Mouse (Mus musculus): ENCODE data around the gene Sqstm1.

Sqstm1 gene

GRCm38 (mm10) chr11:50230481-50231304 lies 20.1 kb upstream of the Sqstm1 start:
- no peak for DNase-seq (ENCODE audit: low spot score)

DNA sequence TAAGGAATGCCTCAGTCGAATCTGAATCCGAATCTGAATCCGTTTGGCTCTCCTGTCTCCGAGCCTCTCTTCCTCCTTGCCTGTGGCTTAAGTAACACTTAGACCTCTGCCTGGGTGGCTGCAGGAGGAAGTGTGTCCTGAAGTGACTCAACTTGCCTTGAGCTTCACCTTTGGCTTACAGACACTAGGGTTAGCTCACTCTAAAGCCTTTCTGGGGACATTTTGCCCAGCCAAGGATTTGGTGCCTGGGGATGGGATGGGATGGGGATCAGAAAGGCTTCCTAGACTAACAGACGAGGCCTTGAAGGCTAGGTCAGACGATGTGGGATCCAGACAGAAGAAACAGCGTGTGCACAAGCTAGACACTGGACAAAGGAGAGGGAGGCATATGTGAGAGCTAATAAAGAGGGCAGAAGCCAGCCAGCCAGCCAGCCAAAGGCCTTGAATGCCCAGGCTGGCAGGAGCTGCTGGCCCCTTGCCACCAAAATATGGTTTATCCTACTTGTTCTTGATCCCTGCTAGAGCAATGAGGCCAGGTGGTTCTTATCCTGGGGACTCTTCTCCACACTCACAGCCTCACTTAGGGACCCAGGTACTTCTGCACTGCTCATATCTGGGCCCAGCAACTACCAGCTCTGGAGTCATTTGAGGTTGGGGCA lies 18.8 kb upstream of the Sqstm1 start:
- no peak for DNase-seq (ENCODE audit: low spot score)

DNA sequence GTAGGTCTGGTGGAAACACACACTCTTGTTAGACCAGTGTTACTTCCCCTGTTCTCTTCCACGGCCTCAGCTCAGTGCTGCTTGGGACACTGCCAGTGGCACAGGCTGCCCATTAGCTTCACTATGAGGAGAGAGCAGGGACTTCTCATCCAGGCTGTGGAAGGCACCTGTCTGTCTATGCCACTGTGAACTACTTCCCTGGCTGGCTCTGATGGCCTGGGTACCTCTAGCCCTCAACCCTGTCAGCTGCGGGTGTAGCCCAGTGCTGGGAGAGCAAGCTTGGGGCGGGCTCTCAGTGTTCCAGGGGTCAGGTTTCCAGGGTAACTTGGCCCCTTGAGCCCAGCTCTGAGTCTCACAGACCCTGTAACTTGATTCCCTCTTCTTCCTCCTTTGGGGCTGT lies 18.1 kb upstream of the Sqstm1 start:
- DNase-seq (ENCODE audit: low spot score): no peak

GRCm38 (mm10) chr11:50227736-50228135 lies 17.1 kb upstream of the Sqstm1 start:
- DNase-seq (ENCODE audit: low spot score): no peak

- no peak for DNase-seq (ENCODE audit: low spot score)
Observed at GRCm38 (mm10) chr11:50227226-50227625, 16.6 kb upstream of the Sqstm1 start.

GRCm38 (mm10) chr11:50226406-50226805 lies 15.8 kb upstream of the Sqstm1 start:
- no peak for DNase-seq (ENCODE audit: low spot score)

GRCm38 (mm10) chr11:50225611-50226378 lies 15.2 kb upstream of the Sqstm1 start:
- DNase-seq (ENCODE audit: low spot score): no peak

DNA sequence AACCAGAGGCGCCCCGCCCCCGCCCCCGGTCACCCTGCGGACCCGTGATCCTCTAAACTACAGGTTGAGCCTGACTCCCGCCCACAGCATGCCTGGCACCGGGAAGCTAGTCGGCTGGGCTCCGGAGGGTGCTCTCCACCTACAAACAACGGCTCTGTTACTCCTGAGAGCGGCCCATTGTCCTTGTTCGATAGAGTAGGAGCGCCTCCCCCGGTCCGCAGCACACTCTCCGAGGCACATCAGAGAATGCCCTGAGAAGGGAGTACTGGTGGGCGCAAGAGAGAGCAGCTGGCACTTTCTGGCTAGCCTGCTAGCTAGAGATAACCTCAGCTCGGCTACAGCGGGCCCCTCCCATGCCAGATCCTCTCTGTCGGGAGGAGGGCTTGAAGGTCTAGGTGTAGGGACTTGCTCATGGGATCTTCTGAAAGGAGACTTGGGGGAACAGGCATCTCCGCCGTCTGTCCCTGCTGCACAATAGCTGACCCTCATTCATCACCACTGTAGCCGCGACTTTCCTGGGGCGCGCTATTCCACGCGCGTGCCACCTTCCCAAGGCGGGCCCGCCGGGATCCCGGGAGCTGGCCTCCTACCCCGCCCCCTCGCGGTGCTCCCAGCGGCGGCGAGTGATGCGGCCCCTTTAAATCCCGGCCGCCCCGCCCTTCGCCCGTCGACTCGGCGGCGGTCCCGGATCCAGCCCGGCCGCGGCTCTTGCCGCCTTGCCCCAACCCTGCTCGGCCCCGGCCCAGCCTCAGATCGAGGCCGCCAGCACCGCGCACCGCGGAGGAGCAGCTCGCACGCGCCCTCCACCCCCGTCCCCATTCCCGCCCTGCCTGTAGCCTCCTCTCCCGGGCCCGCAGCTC lies 14.3 kb upstream of the Sqstm1 start:
- peak; percentile 77 for DNase-seq (ENCODE audit: low spot score)

DNA sequence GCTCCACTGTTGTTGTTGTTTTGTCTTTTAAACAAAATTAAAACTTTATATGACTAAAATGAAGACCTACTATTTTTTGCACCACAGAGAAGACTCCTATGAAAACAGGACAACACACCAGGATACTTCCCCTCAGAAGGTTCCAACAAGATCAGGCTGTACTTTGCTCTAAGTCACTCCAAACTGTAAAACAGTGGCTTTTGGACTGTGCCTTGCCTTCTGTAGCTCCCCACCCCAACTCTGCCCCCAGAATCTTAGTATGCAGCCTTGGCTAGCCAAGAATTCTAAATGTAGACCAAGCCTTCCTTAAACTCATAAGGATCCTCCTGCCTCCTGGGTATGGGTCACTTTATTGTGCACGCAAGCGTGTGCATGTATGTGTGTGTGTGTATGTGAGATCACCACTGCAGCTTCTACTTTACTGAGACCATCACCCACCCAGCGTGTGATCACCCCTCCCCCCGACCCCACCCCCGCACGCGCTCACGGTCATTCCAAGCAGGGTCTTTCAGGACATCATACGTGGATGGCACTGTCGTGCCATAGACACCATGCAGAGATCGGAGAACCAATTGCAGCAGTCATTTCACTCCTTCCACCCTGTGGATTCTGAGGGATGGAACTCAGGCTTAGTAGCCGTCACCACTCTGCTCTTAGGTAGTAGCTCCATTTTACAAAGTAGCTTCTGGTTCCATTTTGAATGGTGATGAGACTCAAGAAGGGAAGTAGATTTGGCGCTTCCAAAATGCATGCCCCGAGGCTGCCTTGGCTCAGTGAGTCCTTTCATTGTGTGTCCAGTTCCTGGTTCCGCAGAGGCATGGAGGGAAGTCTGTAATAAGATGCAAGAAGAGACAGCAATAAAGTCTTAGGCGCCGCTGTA lies 13.4 kb upstream of the Sqstm1 start:
- no peak for DNase-seq (ENCODE audit: low spot score)

- no peak for DNase-seq (ENCODE audit: low spot score)
Observed at GRCm38 (mm10) chr11:50222559-50223276, 12.1 kb upstream of the Sqstm1 start.

GRCm38 (mm10) chr11:50219833-50220232 lies 9.2 kb upstream of the Sqstm1 start:
- DNase-seq (ENCODE audit: low spot score): no peak

DNA sequence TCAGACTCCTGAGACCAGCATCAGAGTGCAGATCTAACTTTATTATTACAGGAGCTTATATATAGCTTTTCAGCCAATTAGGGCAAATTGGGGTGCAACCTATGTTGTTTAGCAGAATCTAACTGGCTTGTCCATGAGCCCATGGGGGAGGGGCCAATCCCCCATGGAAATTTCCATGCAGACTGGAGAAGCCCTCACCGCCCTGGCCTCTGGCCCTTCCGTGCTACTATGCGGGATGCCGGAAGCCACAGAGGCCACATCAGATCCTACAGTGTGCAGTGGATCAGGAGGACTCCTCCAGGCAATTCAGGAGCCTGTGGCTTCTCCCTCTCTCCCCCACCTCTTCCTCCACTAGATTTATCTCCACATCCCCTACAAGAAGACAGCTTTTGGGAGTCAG lies 7.2 kb upstream of the Sqstm1 start:
- DNase-seq (ENCODE audit: low spot score): no peak

- no peak for DNase-seq (ENCODE audit: low spot score)
Observed at GRCm38 (mm10) chr11:50216724-50217366, 6.2 kb upstream of the Sqstm1 start.

DNA sequence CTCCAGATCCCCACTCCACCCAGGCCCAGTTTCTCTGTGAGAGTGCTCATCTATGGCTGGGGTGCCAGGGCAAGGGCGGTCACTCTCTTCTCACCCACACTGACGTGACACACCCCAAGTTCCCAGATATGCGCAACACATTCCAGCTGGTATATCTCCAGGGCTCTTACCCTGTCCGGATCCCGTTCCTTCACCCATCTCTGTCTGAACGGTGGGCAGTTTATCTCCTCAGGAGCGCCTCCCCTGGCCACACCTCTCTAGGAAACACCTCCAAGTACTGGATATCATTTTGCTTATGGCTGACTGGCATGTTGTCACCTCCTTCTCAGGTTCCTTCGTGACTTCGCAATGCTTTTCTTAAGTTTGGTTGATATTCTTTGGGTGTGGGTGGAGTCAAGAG lies 5.0 kb upstream of the Sqstm1 start:
- no peak for DNase-seq (ENCODE audit: low spot score)

DNA sequence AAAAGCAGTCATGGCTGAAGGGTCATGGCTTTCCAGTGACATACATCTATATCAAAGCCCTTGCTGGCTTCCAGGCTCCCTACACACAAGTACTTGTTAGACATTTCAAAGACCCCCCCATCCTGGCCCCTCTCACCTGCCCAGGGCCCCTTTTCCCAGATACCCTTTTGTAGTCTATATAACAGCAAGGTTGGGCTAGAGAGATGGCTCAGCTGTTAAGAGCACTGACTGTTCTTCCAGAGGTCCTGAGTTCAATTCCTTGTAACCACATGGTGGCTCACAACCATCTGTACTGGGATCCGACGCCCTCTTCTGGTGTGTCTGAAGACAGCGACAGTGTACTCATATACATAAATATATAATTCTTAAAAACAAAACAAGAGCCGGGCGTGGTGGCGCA lies 4.0 kb upstream of the Sqstm1 start:
- no peak for DNase-seq (ENCODE audit: low spot score)

DNA sequence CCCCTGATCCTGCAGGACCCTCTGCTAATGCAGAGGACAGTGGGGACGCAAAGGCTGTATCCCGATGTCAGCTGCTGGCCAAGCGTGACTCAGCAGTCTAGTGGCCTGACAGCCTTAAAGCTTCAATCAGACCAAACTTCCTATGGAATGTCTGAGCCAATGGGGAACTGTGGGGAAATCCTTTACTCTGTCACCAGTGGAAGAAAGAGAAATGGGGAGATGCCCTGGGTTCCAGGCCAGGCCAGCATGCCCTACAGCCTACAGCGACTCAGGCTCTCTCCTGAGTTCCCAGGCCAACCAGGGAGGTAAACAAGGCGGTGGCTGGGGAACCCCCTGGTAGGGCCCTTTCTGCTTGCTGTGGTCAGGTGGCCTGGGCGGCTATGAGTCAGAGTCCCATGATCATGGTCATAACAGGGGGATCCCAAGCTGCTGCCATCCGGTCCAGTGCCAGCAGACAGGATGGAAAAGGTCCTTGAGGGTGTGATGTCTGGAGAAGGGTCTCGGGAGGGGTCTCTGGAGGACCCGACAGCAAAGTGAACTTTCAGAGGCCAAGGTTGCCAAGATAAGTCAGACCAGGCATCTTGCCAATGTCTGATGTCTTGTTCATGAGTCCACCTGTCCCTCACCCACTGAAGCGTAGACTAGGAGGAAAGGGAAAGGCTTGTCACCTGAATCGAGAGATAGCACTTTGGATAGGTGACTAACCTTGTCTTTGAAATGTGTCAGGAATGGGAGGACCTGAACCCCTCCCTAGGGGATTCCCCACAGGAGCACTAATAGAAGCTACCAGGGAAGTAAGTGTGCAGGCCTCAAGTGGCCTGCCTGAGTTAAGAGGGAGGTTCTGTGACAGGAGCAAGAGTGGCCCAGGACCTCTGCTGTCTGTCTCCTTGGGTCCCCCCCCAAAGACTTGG lies 2.5 kb upstream of the Sqstm1 start:
- peak; percentile 47 for DNase-seq (ENCODE audit: low spot score)

DNA sequence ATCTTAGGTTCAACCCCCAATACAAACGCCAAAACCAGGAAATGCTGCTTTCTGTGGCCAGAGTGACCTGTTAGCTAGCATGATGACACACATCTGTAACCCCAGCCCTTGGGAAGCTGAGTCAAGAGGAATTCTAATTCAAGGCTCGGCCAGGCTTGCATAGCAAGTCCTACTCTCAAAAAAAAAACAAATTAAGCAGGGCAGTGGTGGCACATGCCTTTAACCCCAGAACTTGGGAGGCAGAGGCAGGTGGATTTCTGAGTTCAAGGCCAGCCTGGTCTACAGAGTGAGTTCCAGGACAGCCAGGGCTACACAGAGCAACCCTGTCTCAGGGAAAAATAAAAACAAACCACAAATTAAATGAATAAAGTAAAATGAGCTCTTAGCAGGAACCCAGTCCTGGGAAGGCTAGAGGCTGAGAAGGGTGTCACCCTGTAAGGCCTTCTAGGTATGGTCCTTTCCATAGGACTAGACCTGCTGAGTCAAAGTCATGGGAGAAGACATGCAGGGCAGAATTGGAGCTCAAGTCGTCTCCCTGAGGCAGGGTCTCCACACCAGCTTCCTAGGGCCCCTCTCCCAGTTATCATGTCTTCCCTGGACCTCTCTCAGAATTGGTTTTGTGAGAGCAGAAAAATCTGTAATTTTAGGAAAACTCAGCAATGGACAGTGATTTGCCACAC lies 1.6 kb upstream of the Sqstm1 start:
- DNase-seq (ENCODE audit: low spot score): no peak
